Mouse (Mus musculus) kidney, postnatal 4 days (tissue): Measurements from ENCODE around the gene Slain1.

Source experiments
- DNase-seq, 2 experiments: peaks; one replicate each; pipeline ENCODE4 v3.0.0; 2021; ENCODE audit warnings: mixed read lengths in 2 of 2

Slain1 gene

DNA sequence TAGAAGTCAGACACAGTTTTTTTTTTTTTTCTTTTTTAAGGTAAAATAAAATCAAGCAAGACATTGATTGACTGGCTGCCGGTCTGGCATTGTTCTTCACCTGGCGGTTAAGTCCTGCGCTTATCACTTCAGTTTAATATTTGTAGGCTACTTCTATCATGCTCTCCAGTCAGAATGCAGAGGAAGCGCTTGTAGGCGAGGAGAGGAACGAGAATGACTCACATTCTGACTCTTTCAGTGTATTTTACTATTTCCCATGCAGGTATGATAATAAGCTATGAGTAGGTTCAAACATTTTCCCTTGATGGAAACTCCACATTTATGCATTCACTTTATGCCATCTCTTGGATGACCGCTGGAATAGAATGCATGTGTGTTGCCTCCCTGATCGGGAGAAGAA is 17.0 kb downstream of the Slain1 start:
- no peak for DNase-seq

DNA sequence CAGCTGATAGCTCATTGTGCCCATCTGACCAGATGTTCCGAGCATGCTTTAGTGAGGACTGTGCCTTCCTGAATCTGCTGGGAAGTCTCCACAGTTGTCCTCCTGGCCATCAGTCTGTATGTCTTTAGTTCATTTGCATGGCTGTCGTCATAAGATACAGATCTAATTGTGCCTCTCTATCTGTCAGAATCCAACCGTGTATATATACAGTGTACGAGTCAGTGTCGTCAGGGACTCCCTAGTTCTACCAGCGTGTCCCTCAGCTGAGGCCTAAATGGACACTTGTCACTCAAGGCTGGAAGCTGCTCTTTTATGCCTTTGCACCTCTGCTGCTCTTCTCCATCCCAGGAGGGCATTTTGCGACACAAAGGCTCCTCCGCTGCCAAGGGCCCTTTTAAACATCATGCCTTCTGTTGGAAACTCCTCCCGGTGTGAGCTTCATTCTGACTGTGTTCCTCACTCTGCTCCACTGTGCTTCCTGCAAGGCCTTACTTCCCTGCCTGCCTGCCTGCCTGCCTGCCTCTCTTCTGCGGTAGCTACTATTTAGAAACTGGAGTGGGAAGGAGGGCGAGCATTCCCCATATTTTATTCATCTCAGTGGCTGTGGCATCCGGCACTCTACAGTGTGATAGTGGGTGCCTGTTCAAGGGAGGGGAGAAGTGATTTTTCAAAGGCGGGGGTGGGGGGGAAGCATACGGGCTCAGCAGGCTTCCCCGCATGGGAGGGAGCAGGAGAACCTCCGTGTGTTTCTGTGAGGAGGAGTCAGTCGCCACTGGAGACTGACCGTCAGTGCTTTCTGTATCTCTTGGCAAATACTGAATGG is 29.6 kb downstream of the Slain1 start:
- no peak for DNase-seq

DNA sequence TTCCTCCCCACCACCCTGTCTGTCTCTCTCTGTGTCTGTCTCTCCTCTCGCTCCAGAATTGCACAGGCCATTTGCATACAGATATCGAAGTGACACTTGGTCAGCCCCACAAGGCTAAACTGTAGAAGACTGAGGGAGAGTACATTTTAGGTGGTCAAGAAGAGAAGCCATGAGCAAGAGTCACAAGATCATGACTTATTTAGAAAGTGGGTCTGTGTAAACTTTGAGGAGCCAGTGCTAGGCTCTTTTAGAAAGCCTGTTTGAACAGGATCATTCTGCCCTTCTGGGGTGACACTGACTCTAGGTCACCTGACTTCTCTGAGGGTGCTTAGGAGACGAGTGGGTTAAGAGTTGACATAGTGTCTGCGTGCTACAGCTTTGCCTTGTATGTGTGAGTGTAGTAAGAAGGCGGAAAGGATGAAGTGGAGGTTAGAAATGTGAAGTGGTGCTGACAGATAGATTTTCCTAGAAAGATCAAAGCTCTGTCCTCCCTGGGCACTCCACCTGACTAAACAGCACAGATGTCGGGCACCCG is 30.3 kb downstream of the Slain1 start:
- DNase-seq: no peak

DNA sequence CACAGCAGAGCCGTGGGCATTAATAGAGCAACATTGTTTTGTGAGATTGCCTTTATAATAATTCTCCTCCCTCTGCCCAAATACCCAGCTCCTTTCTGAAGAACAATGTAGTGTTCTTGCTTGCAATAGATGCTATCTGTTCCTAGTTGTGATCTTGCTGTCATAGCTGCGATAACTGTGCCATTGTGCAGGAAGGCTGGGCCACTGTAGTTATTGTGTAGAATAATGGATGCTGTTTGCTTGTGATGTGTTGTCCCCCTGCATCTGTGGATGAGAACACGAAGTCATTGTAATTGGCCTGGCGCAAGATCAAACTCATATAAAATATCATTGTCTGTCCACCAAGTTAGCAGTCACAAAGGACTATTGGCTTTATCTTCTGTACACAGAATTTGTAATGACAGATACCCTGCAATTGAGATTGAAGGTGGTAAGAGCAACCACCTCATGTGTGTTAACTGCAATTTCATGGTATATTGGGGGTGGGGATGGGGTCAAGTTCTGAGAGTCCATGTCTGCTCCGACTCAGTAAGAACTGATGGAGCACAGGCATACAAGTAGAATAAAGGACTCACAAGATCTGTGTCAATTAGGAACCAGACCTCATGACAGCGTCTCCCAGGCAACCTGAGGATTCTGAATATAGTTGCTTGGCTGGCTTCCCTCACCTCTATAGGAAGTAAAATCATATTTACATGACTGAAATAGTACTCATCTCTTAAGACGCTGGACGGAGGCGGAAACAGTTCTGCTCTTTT is 32.8 kb downstream of the Slain1 start:
- DNase-seq: no peak

DNA sequence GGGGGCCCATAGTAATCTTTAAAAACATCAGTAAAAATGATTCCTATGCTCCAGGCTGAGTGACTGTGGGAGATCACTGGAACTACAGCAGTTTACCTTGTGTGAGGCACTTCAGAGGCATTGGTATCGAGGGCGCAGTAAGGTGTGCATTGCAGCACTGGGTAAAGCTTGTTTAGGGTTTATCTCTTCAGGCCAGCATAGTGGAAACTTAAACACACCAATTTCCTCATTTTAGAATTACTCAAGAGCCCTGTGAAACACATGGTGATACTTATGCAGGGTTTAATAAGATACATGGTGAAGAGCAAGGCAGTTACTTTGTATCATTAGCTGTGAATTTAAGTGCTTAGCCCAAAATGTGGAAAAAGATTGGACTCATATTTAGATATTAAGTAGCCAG is 37.0 kb downstream of the Slain1 start:
- no peak for DNase-seq

DNA sequence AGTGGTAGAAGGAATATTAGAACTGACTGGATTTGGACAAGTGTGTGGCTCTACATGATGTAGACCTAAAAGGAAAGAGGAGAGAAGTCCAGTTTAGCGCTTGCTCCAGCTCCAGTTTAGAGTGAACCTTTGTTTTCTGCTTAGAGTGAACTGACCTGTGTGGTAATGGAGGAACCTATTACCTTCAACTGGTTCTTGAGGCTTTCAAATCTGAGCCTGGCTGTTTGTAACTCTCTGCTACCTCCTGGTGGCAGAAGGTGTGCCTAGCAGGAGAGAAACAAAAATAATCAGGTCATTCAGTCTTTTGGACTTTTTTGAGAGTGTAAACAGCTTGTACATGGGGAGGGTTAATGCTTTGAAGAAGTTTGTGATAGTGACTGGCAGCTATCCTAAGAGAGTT is 44.3 kb downstream of the Slain1 start:
- peak; percentile 59 for DNase-seq

DNA sequence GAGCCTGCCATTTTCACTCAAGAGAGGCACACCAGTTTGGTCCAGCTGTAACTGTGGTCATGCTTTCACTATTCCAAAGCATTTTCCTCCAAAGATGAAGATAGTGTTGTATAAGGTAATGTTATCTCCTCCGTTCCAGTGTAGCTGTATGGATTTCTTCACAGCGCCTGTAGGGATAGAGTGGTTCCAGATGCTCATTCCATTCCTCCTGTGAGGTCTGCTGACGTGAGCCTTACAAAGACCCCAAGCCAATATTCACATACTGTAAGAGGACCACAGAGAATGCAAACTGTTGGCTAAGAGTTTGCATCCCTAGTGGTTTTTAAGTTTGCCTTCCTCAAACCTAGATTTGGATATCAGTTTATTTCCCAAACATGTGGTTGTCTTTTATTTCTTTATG is 45.6 kb downstream of the Slain1 start:
- no peak for DNase-seq

DNA sequence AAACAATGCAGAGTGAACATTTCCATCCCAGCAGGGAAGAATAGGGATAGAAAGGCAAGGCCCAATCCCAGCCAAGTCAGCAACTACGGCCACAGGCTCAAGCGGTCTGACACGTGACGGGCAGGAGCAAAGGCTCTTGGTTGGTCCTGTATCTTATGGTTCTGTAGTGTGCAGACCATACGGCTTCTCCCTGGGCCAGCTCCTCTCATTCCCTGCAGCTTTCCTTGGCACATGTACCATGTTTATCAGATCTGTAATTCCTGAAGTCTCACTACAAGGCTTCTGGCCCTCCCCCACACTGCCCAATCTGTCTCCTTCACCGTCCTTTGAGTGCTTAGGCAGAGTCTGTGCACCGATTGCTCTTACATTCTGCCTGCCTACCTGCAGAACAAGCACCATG is 47.1 kb downstream of the Slain1 start:
- DNase-seq: no peak

DNA sequence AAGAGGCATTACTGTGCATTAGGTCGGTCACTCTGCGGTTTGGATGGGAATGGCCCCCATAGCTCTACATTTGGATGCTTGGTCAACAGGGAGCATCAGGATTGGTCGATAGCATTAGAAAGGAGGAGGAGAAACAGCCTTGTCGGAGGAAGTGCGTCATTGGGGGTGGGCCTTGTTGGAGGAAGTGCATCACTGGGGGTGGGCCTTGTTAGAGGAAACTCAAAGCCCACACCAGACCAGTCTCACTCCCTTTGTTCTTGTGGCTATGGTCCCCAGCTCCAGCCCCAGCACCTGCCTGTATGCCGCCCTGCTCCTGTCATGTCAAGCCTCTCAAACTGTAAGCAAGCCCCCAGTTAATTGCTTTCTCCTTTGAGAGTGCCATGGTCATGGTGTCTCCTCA is 49.3 kb downstream of the Slain1 start:
- DNase-seq: no peak

DNA sequence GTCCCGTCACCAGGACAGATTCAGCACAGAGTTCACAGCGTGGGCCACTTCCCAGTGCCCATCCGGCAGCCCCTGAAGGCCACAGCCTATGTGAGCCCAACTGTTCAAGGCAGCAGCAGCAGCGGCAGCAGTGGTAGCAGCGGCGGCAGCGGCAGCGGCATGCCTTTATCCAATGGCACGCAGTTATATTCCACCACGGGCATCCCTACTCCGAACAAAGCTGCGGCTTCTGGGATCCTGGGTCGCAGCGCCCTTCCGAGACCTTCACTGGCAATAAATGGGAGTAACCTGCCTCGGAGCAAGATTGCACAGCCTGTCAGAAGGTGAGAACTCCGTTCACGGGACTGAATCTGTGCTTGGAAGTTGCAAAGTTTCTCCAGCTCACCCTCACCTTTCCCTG is 52.5 kb downstream of the Slain1 start:
- no peak for DNase-seq

DNA sequence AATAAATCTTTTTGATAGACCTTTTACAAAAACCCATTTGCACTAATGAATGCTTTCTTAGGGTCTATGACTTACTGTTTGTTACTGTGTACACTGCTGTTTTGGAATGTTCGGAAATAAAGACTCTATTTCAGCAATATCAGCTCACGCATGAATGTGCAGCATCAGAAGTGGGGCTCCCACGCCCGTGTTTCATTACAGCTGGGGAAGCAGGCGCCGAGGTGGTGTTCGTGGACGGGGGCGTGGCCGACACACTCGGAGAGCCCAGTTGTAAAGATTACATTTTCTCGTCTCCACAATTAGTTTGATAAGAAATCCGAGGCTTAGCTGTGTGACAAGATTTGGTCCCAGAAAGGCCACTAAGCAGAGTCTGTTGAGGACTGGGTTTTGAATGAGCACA is 54.7 kb downstream of the Slain1 start:
- no peak for DNase-seq

DNA sequence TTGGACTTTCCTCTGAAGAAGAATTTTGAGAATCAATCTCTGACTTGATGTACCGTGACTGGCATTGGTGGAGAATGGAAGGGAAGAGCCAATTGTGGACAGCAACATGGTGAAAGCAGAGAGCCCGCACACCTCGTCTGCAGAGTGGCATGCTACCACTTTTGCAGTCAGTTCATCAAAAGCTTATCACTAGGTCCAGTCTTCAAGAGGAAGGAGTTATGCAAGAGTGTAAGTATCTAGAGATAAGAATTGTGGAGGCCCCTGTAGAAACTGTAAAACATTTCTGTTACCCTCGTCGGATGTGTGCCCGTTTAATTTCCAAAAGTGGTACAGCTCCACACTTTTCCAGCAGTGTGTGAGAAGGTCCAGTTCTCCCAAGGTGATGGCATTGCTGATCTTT is 56.3 kb downstream of the Slain1 start:
- DNase-seq: no peak

DNA sequence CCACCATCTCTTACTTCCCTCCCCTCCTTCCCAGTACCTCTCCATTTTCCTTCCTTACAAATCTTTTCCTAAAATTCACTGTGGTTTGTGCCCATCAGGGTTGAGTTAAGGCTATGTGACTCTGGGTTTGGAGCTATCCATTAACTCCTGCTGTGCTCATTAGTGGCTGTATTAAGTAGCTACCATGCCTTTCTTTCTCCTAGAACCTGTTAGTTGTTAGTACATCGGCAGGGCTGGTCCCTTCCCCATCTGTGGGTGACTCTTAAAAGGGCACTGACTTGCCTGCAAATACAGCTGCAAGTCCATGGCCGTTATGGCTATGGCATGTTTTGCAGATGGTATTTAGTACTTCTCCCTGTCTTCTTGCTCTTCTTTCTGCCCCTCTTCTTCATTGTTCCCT is 58.6 kb downstream of the Slain1 start:
- no peak for DNase-seq

DNA sequence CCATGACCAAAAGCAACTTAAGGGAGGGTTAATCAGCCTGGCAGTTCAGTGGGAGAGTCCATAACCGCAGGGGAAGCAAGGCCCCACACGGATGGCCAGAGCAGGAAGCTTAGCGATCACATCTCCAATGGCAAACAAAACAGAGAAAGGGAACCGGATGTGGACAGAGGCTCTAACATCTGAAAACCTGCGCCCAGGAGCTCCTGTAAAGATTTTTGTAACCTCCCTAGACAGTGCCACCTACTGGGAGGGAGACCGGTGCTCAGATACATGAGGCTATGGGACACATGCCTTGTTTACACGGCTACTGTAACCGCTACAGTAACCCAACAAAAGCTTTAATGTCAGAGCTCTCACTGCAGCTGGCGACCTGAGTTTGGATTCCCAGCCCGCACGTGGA is 59.2 kb downstream of the Slain1 start:
- DNase-seq: no peak

DNA sequence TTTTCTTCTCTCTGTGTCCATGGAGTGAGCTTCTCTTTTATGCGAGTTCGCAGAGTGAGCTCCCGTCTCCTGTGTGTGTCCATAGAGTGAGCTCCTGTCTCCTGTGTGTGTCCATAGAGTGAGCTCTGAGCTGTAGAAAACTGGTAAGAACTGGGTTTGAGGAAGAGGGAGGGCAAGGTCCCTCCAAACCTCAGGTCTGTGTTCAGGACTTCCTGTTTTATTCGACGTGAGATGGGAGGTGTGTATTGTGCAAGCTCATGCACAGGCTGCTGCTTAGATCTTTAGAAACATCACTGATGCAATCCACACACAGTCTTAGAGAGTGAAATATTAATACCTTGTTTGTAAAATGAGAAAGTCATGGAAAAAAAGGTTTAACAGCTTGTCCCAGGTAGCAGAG is 63.0 kb downstream of the Slain1 start:
- no peak for DNase-seq

DNA sequence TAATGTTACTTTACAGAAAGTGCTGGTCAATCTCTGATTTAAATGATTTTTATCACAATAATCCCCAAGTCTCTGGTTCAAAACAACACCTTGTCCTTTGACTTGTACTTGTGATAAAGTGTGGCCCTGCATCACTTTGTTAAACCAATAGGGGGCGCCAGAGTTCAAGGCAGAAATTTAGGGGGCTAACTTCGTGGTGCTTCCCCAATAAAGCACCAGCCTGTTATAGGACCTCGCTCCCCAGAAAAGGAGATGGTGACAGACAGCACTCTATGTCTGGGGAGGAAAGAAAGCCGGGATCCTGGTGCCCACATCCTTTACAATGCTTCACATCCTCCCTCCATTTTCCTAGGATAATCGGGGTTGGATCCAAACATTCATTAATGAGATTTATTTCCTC is 67.5 kb downstream of the Slain1 start:
- DNase-seq: peak; percentile 34 to 37

DNA sequence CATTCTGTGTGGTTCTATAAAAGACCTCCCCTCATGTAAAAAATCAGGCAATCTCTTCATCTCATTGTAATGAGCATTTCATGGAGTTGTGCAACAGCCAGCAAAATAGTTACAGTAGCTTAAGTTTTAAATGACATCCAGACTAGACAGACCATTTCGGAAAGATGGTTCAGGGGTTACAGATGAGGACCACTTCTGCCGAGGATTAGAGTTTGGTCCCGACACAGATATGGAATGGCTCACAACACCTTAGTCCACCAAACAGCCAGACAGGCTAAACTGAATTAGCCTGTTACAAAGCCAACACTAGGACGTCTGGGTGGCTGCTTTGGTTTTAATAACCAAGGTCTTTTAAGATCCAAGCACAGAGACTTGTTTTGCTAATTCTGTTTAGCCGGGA is 68.0 kb downstream of the Slain1 start:
- no peak for DNase-seq

DNA sequence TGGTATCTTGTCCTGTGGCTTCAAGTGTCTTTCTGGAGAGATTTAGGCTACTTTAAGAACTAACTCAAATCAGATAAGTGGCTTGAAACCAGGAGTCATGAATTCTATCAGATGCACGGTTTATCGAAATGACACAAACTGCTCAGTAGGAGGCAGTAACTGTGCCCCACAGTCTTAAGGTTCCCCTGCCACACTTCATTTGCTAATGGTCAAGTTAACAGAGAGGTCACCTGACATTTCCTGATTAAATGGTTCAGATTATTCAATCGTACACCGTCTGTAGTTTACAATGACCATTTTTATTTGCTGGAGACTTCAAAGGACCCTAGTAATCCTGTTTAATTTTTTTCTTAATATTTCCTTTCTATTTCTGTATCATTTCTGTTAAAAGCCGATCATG is 68.4 kb downstream of the Slain1 start:
- DNase-seq: no peak

DNA sequence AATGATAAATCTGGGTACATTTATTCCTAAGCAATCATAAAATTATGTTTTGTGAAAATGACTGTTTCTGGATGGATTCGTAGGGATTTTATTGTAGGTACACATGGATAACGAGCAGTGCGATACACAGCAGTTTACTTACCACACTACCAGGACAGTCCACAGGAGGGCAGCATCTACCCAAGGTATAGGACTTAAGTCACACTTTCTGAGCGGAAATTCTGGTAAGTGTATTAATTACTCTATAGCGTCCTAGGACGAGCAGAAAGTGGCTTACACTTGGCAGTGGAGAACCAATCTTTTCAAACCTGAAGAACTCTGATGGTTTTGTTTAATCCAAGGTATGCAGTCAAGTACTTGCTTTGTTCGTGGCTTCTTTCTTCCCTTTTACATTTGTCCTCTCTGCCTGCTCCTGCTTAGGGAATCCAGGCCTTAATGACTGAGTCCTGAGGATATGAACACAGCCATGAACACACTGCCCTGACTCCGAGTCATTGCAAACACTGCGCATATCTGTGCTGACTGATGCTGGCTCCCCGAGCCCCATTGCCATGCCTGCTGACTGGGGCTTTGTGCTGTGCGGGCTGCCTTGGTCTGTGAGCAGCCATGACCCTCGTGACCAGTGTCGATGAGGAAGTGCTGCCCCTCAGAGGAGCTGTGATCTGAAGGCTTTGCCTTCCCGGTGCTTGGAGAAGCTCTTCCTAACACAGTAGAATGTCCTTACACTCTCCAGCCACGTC is 69.0 kb downstream of the Slain1 start:
- peak; percentile 94 to 95 for DNase-seq

DNA sequence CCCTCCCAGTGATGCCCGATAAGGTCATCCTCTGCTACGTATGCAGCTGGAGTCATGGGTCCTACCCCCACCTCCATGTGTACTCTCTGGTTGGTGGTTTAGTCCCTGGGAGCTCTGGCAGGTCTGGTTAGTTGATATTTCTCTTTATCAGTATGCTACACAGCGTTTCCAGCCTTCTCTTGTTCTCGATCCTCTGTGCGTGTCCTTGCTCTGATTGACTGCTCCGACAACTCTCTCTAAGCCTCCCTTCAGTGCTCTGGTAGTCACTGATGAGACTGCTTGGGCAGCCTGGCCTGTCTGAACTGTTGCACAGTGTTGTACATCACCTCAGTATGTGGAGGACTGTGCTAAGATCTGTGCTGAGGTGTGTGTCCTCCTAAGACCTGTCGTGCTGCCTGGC is 70.1 kb downstream of the Slain1 start:
- no peak for DNase-seq

DNA sequence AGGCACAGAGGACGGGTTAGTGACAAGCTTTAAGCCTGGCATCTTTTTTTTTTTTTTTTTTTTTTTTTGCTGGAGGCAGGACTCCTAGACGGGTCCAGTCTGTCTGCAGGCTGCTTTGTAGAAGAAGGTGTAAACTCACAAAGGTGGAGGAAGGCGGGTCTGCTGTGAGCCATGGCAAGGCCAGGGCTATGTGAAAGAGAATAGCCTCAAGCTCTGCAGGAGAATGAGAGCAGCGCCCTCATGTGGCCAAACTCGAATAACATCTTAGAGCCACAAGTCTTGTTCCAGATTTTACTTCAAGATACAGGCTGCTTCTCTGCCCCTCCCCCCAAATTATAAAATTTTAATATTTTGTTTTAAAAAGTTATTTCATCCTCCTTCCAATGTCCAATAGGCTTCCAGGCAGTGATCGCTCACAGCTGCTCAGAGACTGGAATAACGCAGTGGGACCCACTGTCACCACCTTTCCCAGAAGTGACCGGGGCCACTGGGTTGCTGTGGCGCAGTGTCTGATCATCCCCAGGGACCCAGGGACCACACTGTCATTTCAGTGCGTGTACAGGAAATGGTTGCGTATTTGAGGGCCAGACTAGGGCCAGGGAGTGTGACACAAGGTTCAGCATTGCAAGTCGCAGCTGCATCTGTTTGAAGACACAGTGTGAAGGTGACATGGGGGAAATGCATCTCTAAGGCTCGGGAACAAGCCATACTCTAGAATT is 70.8 kb downstream of the Slain1 start:
- DNase-seq: peak; percentile 84 to 86

DNA sequence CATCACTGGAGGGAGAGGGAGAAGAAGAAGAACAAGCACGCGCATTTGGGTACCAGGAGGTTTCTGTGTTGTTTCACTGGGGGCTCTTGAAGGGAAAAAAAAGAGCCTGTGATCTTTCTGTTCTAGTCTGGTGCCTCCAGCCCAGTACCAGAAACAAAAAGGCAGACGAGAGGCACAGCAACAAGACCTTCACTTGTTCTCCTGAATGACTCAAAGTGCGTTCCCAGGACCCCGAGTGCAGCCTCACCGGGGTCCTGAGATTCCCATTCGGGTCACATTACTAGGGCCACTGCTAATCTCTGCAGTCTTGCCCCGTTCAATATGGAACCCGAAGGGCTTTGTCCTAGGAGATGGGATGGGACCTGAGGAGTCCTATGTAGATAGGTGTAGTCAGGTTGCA is 73.3 kb downstream of the Slain1 start:
- no peak for DNase-seq

DNA sequence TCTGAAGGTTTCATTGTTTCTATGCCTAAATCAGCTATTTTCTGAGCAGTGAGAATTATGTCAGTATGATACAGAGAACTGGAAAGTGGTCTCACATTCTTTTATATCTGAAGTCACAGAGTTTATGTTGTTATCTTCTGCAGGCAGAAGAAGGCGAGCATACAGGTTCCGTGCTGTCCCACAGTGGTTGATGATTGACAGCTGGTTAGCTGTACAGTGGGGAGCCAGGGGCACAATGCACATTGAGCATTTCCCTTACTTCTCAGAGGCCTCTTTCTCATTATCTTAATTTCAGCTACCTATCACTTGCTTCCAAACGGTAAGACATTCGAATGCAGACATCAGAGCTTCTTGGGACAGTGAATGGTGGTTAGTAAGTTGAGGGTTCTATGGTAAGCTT is 73.8 kb downstream of the Slain1 start:
- no peak for DNase-seq
